Mouse (Mus musculus) MEL (cell line): Measurements from ENCODE around the gene Treml2. TPM values are rescaled to one million over a fixed set of nuclear protein-coding genes. Genes with fewer than 3 reads are reported as not detected.

Experiments
- DNase-seq: peaks from one replicate; pipeline ENCODE4 v3.0.0; 2011; ENCODE audit warnings: low read depth, low spot score
- H3K27ac ChIP-seq: 2 replicates; pipeline ENCODE4 v1.5.1; 2012; ENCODE audit warnings: low read depth, mild to moderate bottlenecking, control low read depth, low read length, moderate library complexity; ENCODE audit not compliant: control insufficient read depth
- H3K27me3 ChIP-seq, 2 experiments: fragments of 150-350 bp in 1 of 2; sonication (generic) in 1 of 2; 2 replicates each; pipeline ENCODE4 v1.6.1; 2012; ENCODE audit warnings: low read length in 2 of 2, mild to moderate bottlenecking in 2 of 2, improper control_type of control experiment in 1 of 2, moderate library complexity in 1 of 2; ENCODE audit not compliant: insufficient read depth in 2 of 2, control insufficient read depth in 1 of 2
- H3K36me3 ChIP-seq, 2 experiments: 2 replicates each; pipeline ENCODE4 v1.6.1; 2012 to 2014; ENCODE audit warnings: low read length in 2 of 2, improper control_type of control experiment in 1 of 2, inconsistent platforms in 1 of 2, mild to moderate bottlenecking in 1 of 2; ENCODE audit not compliant: insufficient read depth in 2 of 2, control insufficient read depth in 1 of 2
- H3K4me1 ChIP-seq, 2 experiments: fragments of 150-350 bp in 1 of 2; sonication (generic) in 1 of 2; 2 replicates each; pipeline ENCODE4 v1.6.1; 2012; ENCODE audit warnings: low read length in 2 of 2, improper control_type of control experiment in 1 of 2, mild to moderate bottlenecking in 1 of 2; ENCODE audit not compliant: insufficient read depth in 2 of 2, control insufficient read depth in 1 of 2
- H3K4me3 ChIP-seq, 2 experiments: fragments of 150-350 bp in 1 of 2; sonication (generic) in 1 of 2; 2 replicates each; pipeline ENCODE4 v1.5.1; 2012; ENCODE audit warnings: low read depth in 2 of 2, low read length in 2 of 2, mild to moderate bottlenecking in 2 of 2, moderate library complexity in 2 of 2, control low read depth in 1 of 2, improper control_type of control experiment in 1 of 2; ENCODE audit not compliant: control insufficient read depth in 1 of 2, insufficient read depth in 1 of 2
- H3K79me2 ChIP-seq: 2 replicates; pipeline ENCODE4 v1.6.1; 2012; ENCODE audit warnings: mild to moderate bottlenecking, low read length, moderate library complexity; ENCODE audit not compliant: control insufficient read depth, poor library complexity, insufficient read depth
- H3K9ac ChIP-seq: 2 replicates; pipeline ENCODE4 v1.6.1; 2012; ENCODE audit warnings: low read depth, mild to moderate bottlenecking, control low read depth, low read length, moderate library complexity; ENCODE audit not compliant: control insufficient read depth, poor library complexity, severe bottlenecking
- H3K9me3 ChIP-seq: fragments of 150-350 bp; sonication (generic); replicated peaks from 2 replicates; pipeline ENCODE4 v1.6.1; 2012; ENCODE audit warnings: mild to moderate bottlenecking, low read length, improper control_type of control experiment, moderate library complexity; ENCODE audit not compliant: insufficient read depth
- BHLHE40 ChIP-seq: IDR thresholded peaks from 2 replicates; pipeline ENCODE4 v1.6.1; 2012; ENCODE audit warnings: low read depth, mild to moderate bottlenecking, inconsistent platforms, low read length, improper control_type of control experiment, borderline replicate concordance
- CHD2 ChIP-seq: IDR thresholded peaks from 2 replicates; pipeline ENCODE4 v1.6.1; 2011; ENCODE audit warnings: low read length, improper control_type of control experiment
- ELF1 ChIP-seq: IDR thresholded peaks from 2 replicates; pipeline ENCODE4 v1.6.1; 2014; ENCODE audit warnings: low read depth, mild to moderate bottlenecking, inconsistent platforms, low read length, improper control_type of control experiment, moderate library complexity
- EP300 ChIP-seq, 2 experiments: IDR thresholded peaks; 2 replicates each; pipeline ENCODE4 v1.6.1; 2011; ENCODE audit warnings: improper control_type of control experiment in 2 of 2, low read length in 2 of 2, low read depth in 1 of 2, mild to moderate bottlenecking in 1 of 2
- HCFC1 ChIP-seq: IDR thresholded peaks from 2 replicates; pipeline ENCODE4 v1.6.1; 2012; ENCODE audit warnings: low read depth, mild to moderate bottlenecking, inconsistent platforms, low read length, improper control_type of control experiment, moderate library complexity
- MAX ChIP-seq: IDR thresholded peaks from 2 replicates; pipeline ENCODE4 v1.6.1; 2011; ENCODE audit warnings: low read length, improper control_type of control experiment
- MXI1 ChIP-seq: IDR thresholded peaks from 2 replicates; pipeline ENCODE4 v1.6.1; 2011; ENCODE audit warnings: mild to moderate bottlenecking, low read depth, low read length, improper control_type of control experiment
- NELFE ChIP-seq: IDR thresholded peaks from 2 replicates; pipeline ENCODE4 v1.6.1; 2011; ENCODE audit warnings: low read depth, low read length, improper control_type of control experiment
- SIN3A ChIP-seq: IDR thresholded peaks from 2 replicates; pipeline ENCODE4 v1.6.1; 2012; ENCODE audit warnings: low read length, improper control_type of control experiment, inconsistent platforms
- TCF12 ChIP-seq: IDR thresholded peaks from 2 replicates; pipeline ENCODE4 v1.6.1; 2014; ENCODE audit warnings: low read depth, mild to moderate bottlenecking, inconsistent platforms, low read length, improper control_type of control experiment, moderate library complexity
- UBTF ChIP-seq: IDR thresholded peaks from 2 replicates; pipeline ENCODE4 v1.6.1; 2012; ENCODE audit warnings: low read depth, mild to moderate bottlenecking, inconsistent platforms, low read length, improper control_type of control experiment, moderate library complexity, borderline replicate concordance; ENCODE audit not compliant: insufficient read depth
- USF2 ChIP-seq, 2 experiments: IDR thresholded peaks; 2 replicates each; pipeline ENCODE4 v1.6.1; 2011 to 2012; ENCODE audit warnings: improper control_type of control experiment in 2 of 2, low read length in 2 of 2, borderline replicate concordance in 1 of 2, inconsistent platforms in 1 of 2, low read depth in 1 of 2, mild to moderate bottlenecking in 1 of 2; ENCODE audit not compliant: insufficient read depth in 1 of 2
- ZNF384 ChIP-seq: IDR thresholded peaks from 2 replicates; pipeline ENCODE4 v1.6.1; 2012; ENCODE audit warnings: low read depth, mild to moderate bottlenecking, inconsistent platforms, low read length, improper control_type of control experiment
- polyA plus RNA-seq, 2 experiments: library from polyadenylated mRNA; stranded (reverse) in 1 of 2; unstranded in 1 of 2; fragments of >175 nt in 1 of 2; fragments of >200 nt in 1 of 2; gene quantifications; 2 replicates each; pipeline versions ENCODE4 v1.2.1 to v1.2.4; 2012; ENCODE audit warnings: low replicate concordance in 2 of 2, low read depth in 1 of 2; ENCODE audit not compliant: insufficient read length in 2 of 2, insufficient read depth in 1 of 2, missing spikeins in 1 of 2
- total RNA-seq: library from RNA; depleted of rRNA; stranded (reverse); fragments of 300-350 nt; gene quantifications from 2 replicates; pipeline ENCODE4 v1.2.3, GENCODE M21; 2012

Treml2 gene
- total and polyA plus RNA-seq, 3 experiments, result 27.7 to 52.7 TPM; not detected in 1

DNA sequence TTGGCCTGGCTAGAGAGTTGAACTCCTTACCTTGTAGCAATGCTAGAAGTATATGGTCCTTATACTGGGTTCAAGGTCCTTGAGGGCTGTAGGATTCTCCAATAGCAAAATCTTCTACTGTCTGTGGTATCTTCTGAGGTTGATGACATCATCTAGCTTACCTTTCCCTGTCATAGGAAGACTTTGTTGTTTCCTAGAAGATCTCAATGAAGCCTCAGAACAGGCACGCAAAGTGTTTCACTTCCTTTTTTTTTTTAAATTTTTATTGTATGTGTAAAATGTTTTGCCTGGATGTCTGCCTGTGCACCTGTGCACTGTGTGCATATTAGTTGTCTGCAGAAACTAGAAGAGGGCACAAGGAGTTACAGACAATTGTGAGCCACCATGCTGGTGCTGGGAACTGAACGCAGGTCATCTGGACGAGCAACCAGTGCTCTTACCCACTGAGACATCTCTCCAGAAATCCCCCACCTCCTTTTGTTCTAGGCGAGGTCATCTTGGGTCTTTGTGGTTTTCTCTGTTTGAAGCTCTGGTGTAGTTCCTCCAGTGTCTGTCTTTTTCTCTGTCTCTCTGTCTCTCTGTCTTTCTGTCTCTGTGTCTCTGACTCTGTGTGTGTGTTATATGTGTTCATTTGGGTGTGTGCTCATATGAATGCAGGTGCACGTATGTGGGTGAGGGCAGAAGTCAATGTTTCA lies 5.7 kb upstream of the Treml2 start:
- H3K9ac ChIP-seq, result no peak overlapping the region
- peaks cover 0 to 10% of the 10 kb centered on the region in 2 experiments; a peak in 2 of 4 replicates for H3K36me3 ChIP-seq
- no peaks in the 10 kb centered on the region for H3K27me3 ChIP-seq
- no peak for DNase-seq
- H3K4me1 ChIP-seq, result peaks cover 4 to 12% of the 10 kb centered on the region in 2 experiments
- no peaks in the 10 kb centered on the region for H3K79me2 ChIP-seq
- H3K4me3 ChIP-seq, result no peak overlapping the region
- TF ChIP-seq HCFC1 (no peak), TCF12 (0 out of 2 replicates have a peak, but pooled peaks have one; percentile 6), UBTF (no peak), NELFE (no peak), ZNF384 (peak; percentile 79), ELF1 (no peak), EP300 (IDR thresholded peaks at IDR 0.05; ENCODE audit: low read depth in 1 of 2, low read length in 2 of 2) (no peak), BHLHE40 (no peak), USF2 (IDR thresholded peaks at IDR 0.05; ENCODE audit: borderline replicate concordance in 1 of 2, insufficient read depth in 1 of 2, low read depth in 1 of 2, low read length in 2 of 2) (no peak)
- no peak overlapping the region for H3K27ac ChIP-seq
- no peaks in the 10 kb centered on the region for H3K9me3 ChIP-seq

DNA sequence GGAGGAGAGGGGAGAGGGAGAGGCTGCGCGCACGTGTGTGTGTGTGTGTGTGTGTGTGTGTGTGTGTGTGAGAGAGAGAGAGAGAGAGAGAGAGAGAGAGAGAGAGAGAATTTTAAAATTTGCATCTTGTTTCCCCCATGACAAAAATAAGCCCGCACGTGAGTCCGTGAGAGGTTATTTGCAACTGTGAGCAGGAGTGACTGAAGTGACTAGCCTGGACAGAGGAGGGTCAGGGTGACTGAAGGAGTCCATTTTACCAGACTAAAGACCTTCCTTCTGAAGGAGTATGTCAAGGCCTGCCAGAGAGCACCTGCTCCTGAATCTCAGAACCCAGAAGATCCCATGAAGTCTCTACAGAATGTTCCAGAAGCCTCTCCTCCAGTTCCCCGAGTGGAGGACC lies 458 bp downstream of the Treml2 start:
- TF ChIP-seq MXI1 (peak; percentile 64), CHD2 (no peak), BHLHE40 (peak; percentile 89), MAX (peak; percentile 35; the same call in 1 of the 2 replicates), SIN3A (no peak; the same call in 1 of the 2 replicates)
- H3K9me3 ChIP-seq, result no peaks in the 10 kb centered on the region
- H3K36me3 ChIP-seq, result peaks cover 0 to 13% of the 10 kb centered on the region in 2 experiments; a peak in 3 of 4 replicates
- H3K27ac ChIP-seq, result peak overlapping the region; percentile 96
- peak overlapping the region; percentile 62 for H3K9ac ChIP-seq
- H3K4me1 ChIP-seq, result peaks cover 7 to 17% of the 10 kb centered on the region in 2 experiments
- peaks cover 8% of the 10 kb centered on the region for H3K79me2 ChIP-seq
- H3K27me3 ChIP-seq, result no peaks in the 10 kb centered on the region
- DNase-seq, result no peak
- peak overlapping the region; percentile 56 to 80 for H3K4me3 ChIP-seq
